In the genomic region with DNA sequence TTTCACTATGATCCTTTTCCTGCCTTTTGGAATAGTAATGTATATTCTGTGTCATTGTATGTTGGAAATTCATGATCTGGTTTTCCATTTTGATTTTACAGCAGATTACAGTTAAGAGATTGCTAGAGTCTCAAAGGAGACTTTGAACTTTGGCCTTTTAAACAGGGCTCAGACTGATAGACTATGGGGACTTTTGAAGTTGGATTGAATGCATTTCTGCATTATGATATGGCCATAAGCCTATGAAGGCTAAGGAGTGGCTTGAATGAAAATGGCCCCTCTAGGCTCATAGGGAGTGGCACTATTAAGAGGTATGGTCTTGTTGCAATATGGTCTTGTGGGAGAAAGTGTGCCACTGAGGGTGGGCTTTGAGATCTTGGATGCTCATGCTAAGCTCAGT, we compare ENCODE assay signal across 33 mouse cellular contexts.
"Had no signal": no experiment of that assay in that cellular context is flagged by ENCODE, and none has a peak within 500 bp of the region (broad histone marks: within the 10 kb centered on the region; RNA-seq: fewer than 3 reads in every experiment).

No protein-coding gene starts in this region.

- H3K4me2 ChIP-seq: heart, embryonic 11.5 days; heart, embryonic 12.5 days; heart, embryonic 13.5 days; heart, embryonic 15.5 days; hindbrain, embryonic 12.5 days; hindbrain, embryonic 13.5 days; hindbrain, embryonic 14.5 days; hindbrain, embryonic 15.5 days; kidney, embryonic 15.5 days had no signal

- H3K9ac ChIP-seq: heart, embryonic 12.5 days; heart, embryonic 13.5 days; heart, embryonic 15.5 days; hindbrain, embryonic 12.5 days; hindbrain, embryonic 13.5 days; hindbrain, embryonic 14.5 days; hindbrain, embryonic 15.5 days; kidney, embryonic 15.5 days had no signal

- H3K27ac ChIP-seq: heart, adult 2 months; heart, embryonic 10.5 days; heart, embryonic 13.5 days; heart, embryonic 15.5 days; hindbrain, embryonic 10.5 days; hindbrain, embryonic 12.5 days; hindbrain, embryonic 13.5 days; hindbrain, embryonic 14.5 days; hindbrain, embryonic 15.5 days; hindbrain, postnatal 0 days; kidney, embryonic 15.5 days; kidney, postnatal 0 days; layer of hippocampus, adult 2 months had no signal

- H3K36me3 ChIP-seq: heart, embryonic 10.5 days; heart, embryonic 12.5 days; heart, embryonic 13.5 days; heart, embryonic 15.5 days; hindbrain, embryonic 10.5 days; hindbrain, embryonic 12.5 days; hindbrain, embryonic 13.5 days; hindbrain, embryonic 15.5 days; kidney, embryonic 15.5 days had no signal

- H3K4me1 ChIP-seq: heart, embryonic 10.5 days; heart, embryonic 12.5 days; heart, embryonic 15.5 days; hindbrain, embryonic 10.5 days; hindbrain, embryonic 12.5 days; hindbrain, embryonic 13.5 days; hindbrain, embryonic 15.5 days; kidney, embryonic 15.5 days had no signal

- H3K9me3 ChIP-seq: heart, embryonic 10.5 days; heart, embryonic 12.5 days; heart, embryonic 15.5 days; hindbrain, embryonic 12.5 days; hindbrain, embryonic 13.5 days; hindbrain, embryonic 15.5 days; kidney, embryonic 15.5 days had no signal

- ATAC-seq: hindbrain, embryonic 16.5 days; hindbrain, postnatal 0 days; inflammation-experienced regulatory T-cells, adult 6 months had no signal

- DNase-seq: heart, adult 2 months; heart, postnatal 10 days; heart, postnatal 14 days; heart, postnatal 36 days; heart, postnatal 4 days; kidney, adult 11 months; kidney, adult 18-20 months; kidney, adult 2 months; kidney, adult 8-10 months; kidney, adult 9 months; kidney, postnatal 10 days; kidney, postnatal 14 days; kidney, postnatal 25 days; kidney, postnatal 36 days; kidney, postnatal 4 days; layer of hippocampus, adult 9-11 months; layer of hippocampus, postnatal 36 days had no signal

- H3K27me3 ChIP-seq: heart, embryonic 12.5 days; heart, embryonic 13.5 days; heart, embryonic 15.5 days; kidney, embryonic 15.5 days had no signal

- H3K4me3 ChIP-seq: heart, adult 2 months; heart, embryonic 10.5 days; heart, embryonic 12.5 days; heart, embryonic 13.5 days; heart, embryonic 15.5 days; hindbrain, embryonic 10.5 days; hindbrain, embryonic 12.5 days; hindbrain, embryonic 13.5 days; hindbrain, embryonic 15.5 days; kidney, embryonic 15.5 days; layer of hippocampus, adult 2 months had no signal
